Mouse (Mus musculus) activated CD4-positive, CD25-positive, alpha-beta regulatory T cell (primary cell): Measurements from ENCODE around the gene Gm14781. TPM values are rescaled to one million over a fixed set of nuclear protein-coding genes. Genes with fewer than 3 reads are reported as not detected.

ENCODE experiments used
- polyA plus RNA-seq, 2 experiments: library from polyadenylated mRNA; unstranded; fragments of 100-300 nt; shearing (Covaris generic); gene quantifications; one replicate each; pipeline ENCODE4 v1.2.1; 2017

Gm14781 gene
- polyA plus RNA-seq = not detected

GRCm38 (mm10) chrX:91631894-91632293, at the start of gene Gm14781:
Gene Gm14781 (plus strand): TSS chrX:91632194.

Other genes with a start within 250 kb of the Gm14781 start
- not detected for gene Gm5072, start 239.7 kb upstream of the Gm14781 start, polyA plus RNA-seq
- gene Gm8914, start 152.1 kb upstream of the Gm14781 start, polyA plus RNA-seq = not detected
- gene 1700084M14Rik, start 56.3 kb upstream of the Gm14781 start, polyA plus RNA-seq = not detected
- not detected for gene Mageb5, start 150.8 kb downstream of the Gm14781 start, polyA plus RNA-seq